Mouse (Mus musculus): ENCODE measurements around the gene Tnfsf11. TPM values are rescaled to one million over a fixed set of nuclear protein-coding genes. Genes with fewer than 3 reads are reported as not detected.

The Tnfsf11 gene
- polyA plus RNA-seq (2016; fragmentation: Nextera tagmentation; extraction: Ambion mirVana) = not detected in 2 replicates

DNA sequence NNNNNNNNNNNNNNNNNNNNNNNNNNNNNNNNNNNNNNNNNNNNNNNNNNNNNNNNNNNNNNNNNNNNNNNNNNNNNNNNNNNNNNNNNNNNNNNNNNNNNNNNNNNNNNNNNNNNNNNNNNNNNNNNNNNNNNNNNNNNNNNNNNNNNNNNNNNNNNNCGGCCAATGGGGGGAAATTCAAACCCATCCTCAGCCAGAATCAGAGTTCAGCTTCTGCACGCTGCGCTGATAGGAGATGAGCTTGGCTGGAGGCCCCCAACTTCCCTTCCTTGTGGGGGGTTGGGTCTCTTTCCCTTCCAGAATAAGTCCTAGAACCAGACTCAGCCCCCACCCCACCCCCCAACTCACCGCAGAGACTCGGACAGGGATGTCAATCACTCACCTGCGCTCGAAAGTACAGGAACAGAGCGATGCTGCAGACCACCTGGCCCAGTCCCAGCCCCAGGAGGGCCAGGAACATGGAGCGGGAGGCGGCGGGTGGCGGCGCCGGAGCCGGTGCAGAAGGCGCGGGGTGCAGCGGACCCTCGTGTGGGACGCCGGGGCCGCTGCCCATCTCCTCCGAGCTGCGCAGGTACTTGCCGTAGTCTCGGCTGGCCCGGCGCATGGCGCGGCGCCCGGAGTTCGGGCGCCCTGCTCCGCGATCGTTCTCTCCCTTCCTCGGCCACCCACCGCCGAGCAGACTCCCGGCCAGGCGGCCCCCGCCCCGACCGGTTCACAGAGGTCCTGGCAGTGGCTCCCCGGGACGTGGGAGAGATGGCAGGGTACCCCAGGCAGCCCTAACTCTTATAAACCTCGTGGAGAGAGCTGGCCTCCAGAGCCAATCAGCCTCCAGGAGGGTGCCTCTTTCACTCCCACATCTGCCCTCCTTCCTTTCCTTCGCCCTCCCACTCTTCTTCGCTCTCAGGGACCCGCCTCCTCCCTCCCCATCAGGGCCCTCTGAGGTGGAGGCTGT lies at the start of gene Tnfsf11:
TSS of gene Tnfsf11 (minus strand) at position 758 of the 952 bp plus-strand sequence.
- Histone ChIP-seq H3K9me3 (no peaks in the 10 kb centered on the region), H3K27ac (no peak within 1 kb of the TSS), H3K4me2 (replicated peaks) (peak within 1 kb of the TSS; percentile 93), H3K27me3 (replicated peaks) (peaks cover 32% of the 10 kb centered on the region), H3K36me3 (no peaks in the 10 kb centered on the region), H3K4me1 (peaks cover 6% of the 10 kb centered on the region), H3K4me3 (peak within 1 kb of the TSS; percentile 44), H3K9ac (peak within 1 kb of the TSS; percentile 51)
- WGBS = 1% methylated on average over 50 of the region's 51 CpGs
- ATAC-seq (ENCODE audit: low FRiP score, low read depth) = peak; percentile 61

DNA sequence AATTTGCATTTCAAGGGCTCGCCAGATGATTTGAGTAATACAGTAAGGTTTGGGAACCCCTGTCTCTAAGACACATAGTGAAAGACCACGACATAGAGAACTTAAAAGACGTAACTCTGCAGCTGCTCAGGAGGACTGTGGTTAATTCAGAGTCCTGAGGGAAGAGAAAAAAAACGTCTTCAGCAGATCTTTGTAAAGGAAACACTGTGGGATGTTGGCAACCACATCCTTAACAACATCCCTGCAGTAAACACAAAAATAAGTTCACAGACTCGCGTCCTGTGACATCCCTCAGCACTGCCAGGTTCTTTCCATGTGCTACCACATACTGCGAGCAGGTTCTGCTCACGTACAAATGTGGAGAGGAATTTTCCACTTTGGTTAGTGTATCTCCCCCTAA lies 48.9 kb upstream of the Tnfsf11 start:
- 68% methylated on average over 8 of the region's 8 CpGs for WGBS
- no peak overlapping the region for H3K27ac ChIP-seq
- no peaks in the 10 kb centered on the region for H3K27me3 ChIP-seq (replicated peaks)
- no peak overlapping the region for H3K4me3 ChIP-seq
- no peaks in the 10 kb centered on the region for H3K9me3 ChIP-seq
- ATAC-seq (ENCODE audit: low FRiP score, low read depth) = no peak
- H3K36me3 ChIP-seq = no peaks in the 10 kb centered on the region
- no peak overlapping the region for H3K4me2 ChIP-seq (replicated peaks)
- no peaks in the 10 kb centered on the region for H3K4me1 ChIP-seq
- H3K9ac ChIP-seq = no peak overlapping the region

DNA sequence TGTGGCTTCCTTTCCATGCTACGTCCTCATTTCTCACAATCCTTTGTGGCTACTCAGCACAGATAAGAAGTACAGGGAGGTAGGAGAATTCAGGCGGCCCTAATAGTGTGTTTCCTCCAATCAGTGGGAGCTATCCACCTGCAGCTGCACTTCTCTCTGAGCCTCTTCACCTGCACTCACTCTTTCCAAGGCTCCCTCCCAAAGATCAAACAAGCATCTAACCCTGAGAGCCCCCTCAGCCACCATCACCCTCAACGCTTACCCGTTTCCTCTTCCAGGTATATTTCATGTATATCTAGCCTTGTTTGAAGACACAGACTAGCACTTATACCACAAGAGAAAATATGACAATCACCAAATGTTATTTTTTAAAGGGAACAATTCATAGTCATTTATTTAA lies 47.5 kb upstream of the Tnfsf11 start:
- Histone ChIP-seq H3K36me3 (no peaks in the 10 kb centered on the region), H3K9ac (no peak overlapping the region), H3K4me2 (replicated peaks) (no peak overlapping the region), H3K9me3 (no peaks in the 10 kb centered on the region), H3K27ac (no peak overlapping the region), H3K27me3 (replicated peaks) (no peaks in the 10 kb centered on the region), H3K4me3 (no peak overlapping the region), H3K4me1 (no peaks in the 10 kb centered on the region)
- 85% methylated on average over 4 of the region's 4 CpGs for WGBS
- no peak for ATAC-seq (ENCODE audit: low FRiP score, low read depth)

- Histone ChIP-seq H3K27ac (no peak overlapping the region), H3K9me3 (no peaks in the 10 kb centered on the region), H3K4me3 (no peak overlapping the region), H3K27me3 (replicated peaks) (no peaks in the 10 kb centered on the region), H3K4me1 (no peaks in the 10 kb centered on the region), H3K9ac (no peak overlapping the region), H3K36me3 (no peaks in the 10 kb centered on the region), H3K4me2 (replicated peaks) (no peak overlapping the region)
- 79% methylated on average over 4 of the region's 4 CpGs for WGBS
- ATAC-seq (ENCODE audit: low FRiP score, low read depth) = no peak
Observed at GRCm38 (mm10) chr14:78352865-78353264, 45.0 kb upstream of the Tnfsf11 start.

GRCm38 (mm10) chr14:78351544-78351943 lies 43.7 kb upstream of the Tnfsf11 start:
- WGBS = 94% methylated on average over 7 of the region's 7 CpGs
- Histone ChIP-seq H3K27ac (no peak overlapping the region), H3K9ac (no peak overlapping the region), H3K4me3 (no peak overlapping the region), H3K4me2 (replicated peaks) (no peak overlapping the region), H3K9me3 (no peaks in the 10 kb centered on the region), H3K27me3 (replicated peaks) (no peaks in the 10 kb centered on the region), H3K36me3 (no peaks in the 10 kb centered on the region), H3K4me1 (no peaks in the 10 kb centered on the region)
- ATAC-seq (ENCODE audit: low FRiP score, low read depth) = no peak

DNA sequence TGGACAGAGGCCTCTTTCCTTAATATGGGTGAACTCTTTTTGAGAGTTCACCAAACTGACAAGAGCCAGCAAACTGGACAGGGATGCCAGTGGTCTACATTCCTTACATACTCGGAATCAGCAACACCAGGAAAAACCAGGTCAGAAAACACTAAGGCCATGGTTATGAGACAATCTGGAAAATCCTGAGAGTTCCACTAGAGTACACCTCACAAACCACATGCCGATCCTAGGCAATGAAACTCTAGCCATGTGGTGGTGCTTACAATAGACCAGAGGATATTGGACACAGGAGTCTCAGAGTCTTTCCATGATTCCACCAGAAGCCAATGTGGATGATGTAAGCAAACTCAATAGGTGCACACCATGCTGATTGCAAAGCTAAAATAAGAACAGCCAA lies 39.9 kb upstream of the Tnfsf11 start:
- no peak overlapping the region for H3K4me2 ChIP-seq (replicated peaks)
- no peak for ATAC-seq (ENCODE audit: low FRiP score, low read depth)
- H3K9ac ChIP-seq = no peak overlapping the region
- no peak overlapping the region for H3K4me3 ChIP-seq
- WGBS = 88% methylated on average over 2 of the region's 2 CpGs
- no peaks in the 10 kb centered on the region for H3K36me3 ChIP-seq
- no peaks in the 10 kb centered on the region for H3K27me3 ChIP-seq (replicated peaks)
- H3K9me3 ChIP-seq = no peaks in the 10 kb centered on the region
- H3K4me1 ChIP-seq = no peaks in the 10 kb centered on the region
- H3K27ac ChIP-seq = no peak overlapping the region

DNA sequence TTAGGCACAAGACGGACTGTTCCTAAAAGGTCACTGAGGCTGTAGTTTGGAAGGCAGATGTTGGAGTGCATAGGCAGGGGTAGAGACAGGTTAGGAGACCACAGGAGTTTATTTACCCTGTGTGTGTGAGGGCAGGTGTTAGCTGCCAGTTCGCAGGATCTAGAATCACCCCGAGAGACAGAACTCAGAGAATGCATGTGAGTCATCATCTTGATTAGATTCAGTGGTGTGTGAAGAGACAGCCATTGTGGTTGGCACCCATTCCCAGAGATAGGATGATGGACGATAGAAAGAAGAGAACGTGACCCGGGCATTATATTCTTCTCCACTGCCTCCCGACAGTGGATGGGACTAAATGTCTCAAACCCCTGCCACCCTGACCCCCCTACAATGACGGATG lies 35.2 kb upstream of the Tnfsf11 start:
- no peak overlapping the region for H3K4me3 ChIP-seq
- no peaks in the 10 kb centered on the region for H3K4me1 ChIP-seq
- 40% methylated on average over 8 of the region's 8 CpGs for WGBS
- no peak overlapping the region for H3K4me2 ChIP-seq (replicated peaks)
- no peak overlapping the region for H3K9ac ChIP-seq
- H3K27ac ChIP-seq = no peak overlapping the region
- no peaks in the 10 kb centered on the region for H3K36me3 ChIP-seq
- H3K27me3 ChIP-seq (replicated peaks) = no peaks in the 10 kb centered on the region
- H3K9me3 ChIP-seq = no peaks in the 10 kb centered on the region
- ATAC-seq (ENCODE audit: low FRiP score, low read depth) = no peak

GRCm38 (mm10) chr14:78342146-78342545 lies 34.3 kb upstream of the Tnfsf11 start:
- H3K27ac ChIP-seq = no peak overlapping the region
- H3K27me3 ChIP-seq (replicated peaks) = no peaks in the 10 kb centered on the region
- ATAC-seq (ENCODE audit: low FRiP score, low read depth) = no peak
- no peak overlapping the region for H3K9ac ChIP-seq
- no peaks in the 10 kb centered on the region for H3K36me3 ChIP-seq
- H3K4me3 ChIP-seq = no peak overlapping the region
- no peaks in the 10 kb centered on the region for H3K9me3 ChIP-seq
- 85% methylated on average over 4 of the region's 4 CpGs for WGBS
- H3K4me2 ChIP-seq (replicated peaks) = no peak overlapping the region
- H3K4me1 ChIP-seq = no peaks in the 10 kb centered on the region

DNA sequence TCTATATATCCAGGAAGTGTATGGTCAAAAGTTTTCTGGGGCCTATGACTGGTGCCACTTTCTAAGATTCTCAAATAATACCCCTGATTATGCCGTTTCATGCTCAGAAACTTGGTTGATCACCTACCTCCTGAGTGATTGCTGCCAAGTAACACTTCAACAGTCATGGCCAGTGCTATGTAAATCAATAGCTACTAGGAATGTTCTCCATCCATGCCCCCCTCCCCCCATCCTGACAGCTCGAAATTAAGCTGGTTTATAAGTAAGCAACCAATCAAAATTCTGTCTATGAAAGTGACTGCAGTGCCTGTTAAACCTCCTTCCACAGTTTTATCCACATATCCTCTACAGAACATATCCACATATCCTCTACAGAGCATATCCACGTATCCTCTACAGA lies 25.5 kb upstream of the Tnfsf11 start:
- Histone ChIP-seq H3K36me3 (no peaks in the 10 kb centered on the region), H3K4me3 (no peak overlapping the region), H3K27me3 (replicated peaks) (no peaks in the 10 kb centered on the region), H3K9ac (no peak overlapping the region), H3K9me3 (no peaks in the 10 kb centered on the region), H3K4me1 (no peaks in the 10 kb centered on the region), H3K27ac (no peak overlapping the region), H3K4me2 (replicated peaks) (no peak overlapping the region)
- no peak for ATAC-seq (ENCODE audit: low FRiP score, low read depth)
- 80% methylated on average over 3 of the region's 3 CpGs for WGBS

- no peak for ATAC-seq (ENCODE audit: low FRiP score, low read depth)
- whole genome bisulfite sequencing = 57% methylated on average over 7 of the region's 7 CpGs
Observed at GRCm38 (mm10) chr14:78331368-78331767, 23.5 kb upstream of the Tnfsf11 start.

DNA sequence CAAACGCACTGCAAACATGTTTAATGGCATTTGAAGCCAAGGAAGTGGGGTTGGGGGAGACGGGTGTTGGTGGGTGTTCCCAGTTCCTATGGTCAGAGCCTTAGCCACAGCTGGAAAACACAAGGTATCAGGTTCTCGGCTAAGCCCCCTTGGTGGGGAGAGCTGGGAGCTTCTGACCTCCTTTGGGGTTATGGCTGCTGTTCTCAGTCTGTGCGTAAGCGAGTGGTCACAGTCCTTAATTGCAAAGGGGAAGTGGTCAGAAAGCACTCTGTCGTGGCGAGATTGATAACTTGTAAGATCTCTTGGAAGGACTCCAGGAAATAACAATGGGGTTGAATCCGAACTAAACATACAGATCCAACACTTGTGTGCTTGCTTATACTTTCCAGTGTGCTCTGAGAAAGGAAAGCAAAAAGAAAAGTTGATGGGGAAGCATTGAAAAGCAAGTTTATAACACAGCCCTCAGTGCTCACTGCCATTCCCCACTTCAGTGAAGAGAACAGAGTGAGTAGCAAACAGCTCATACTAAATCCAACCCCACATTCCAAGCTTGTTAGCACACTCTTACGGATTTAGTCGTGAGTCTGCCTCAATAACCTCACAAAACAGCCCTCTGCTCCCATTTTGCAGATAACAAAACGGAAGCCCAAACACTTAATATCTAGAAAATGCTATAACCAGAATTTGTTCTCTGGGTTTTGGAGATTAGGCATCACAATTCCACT lies 22.9 kb upstream of the Tnfsf11 start:
- H3K9ac ChIP-seq = no peak overlapping the region
- no peaks in the 10 kb centered on the region for H3K9me3 ChIP-seq
- no peak for ATAC-seq (ENCODE audit: low FRiP score, low read depth)
- H3K4me3 ChIP-seq = no peak overlapping the region
- no peaks in the 10 kb centered on the region for H3K36me3 ChIP-seq
- H3K4me1 ChIP-seq = no peaks in the 10 kb centered on the region
- WGBS = 42% methylated on average over 11 of the region's 11 CpGs
- H3K27me3 ChIP-seq (replicated peaks) = no peaks in the 10 kb centered on the region
- no peak overlapping the region for H3K4me2 ChIP-seq (replicated peaks)
- no peak overlapping the region for H3K27ac ChIP-seq

More at GRCm38 (mm10) chr14:78331368-78331767, 23.5 kb upstream of the Tnfsf11 start:
- no peaks in the 10 kb centered on the region for H3K36me3 ChIP-seq
- no peaks in the 10 kb centered on the region for H3K27me3 ChIP-seq (replicated peaks)
- no peak overlapping the region for H3K9ac ChIP-seq
- H3K9me3 ChIP-seq = no peaks in the 10 kb centered on the region
- H3K4me2 ChIP-seq (replicated peaks) = no peak overlapping the region
- H3K4me1 ChIP-seq = no peaks in the 10 kb centered on the region
- no peak overlapping the region for H3K27ac ChIP-seq
- no peak overlapping the region for H3K4me3 ChIP-seq

DNA sequence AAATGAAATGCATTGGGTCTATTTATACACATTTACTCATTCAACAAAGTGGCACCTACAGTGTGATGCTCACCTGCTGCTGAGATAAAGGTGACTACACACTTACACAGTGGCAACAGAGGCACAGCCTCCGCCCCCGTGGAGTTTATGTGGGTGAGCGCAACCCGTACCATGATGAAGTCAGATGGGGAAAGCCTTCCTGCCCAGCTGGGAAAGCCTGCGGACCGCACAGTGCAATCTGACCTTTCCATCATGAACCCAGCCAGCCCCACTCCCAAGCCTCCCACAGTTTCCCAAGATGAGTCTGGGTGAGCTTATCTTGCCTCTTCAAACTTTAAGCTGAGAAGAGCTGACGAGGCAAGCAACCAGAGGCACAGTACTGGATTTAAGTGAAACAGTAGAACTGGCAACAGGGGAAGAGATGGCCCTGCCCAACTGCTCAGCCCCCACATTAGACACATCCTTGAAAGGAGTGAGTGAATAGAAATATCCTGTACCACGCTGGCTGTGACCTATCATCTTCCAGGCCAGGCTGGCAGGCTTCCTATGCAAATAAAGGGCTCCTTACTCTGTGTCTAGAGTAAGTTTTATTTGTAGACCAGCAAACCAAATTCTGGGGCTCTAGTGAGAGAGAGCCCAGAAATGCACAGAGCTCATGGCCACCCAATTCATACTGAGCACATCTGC lies 22.1 kb upstream of the Tnfsf11 start:
- no peak for ATAC-seq (ENCODE audit: low FRiP score, low read depth)
- 79% methylated on average over 8 of the region's 8 CpGs for WGBS

More for the DNA sequence above, 22.1 kb upstream of the Tnfsf11 start:
- Histone ChIP-seq H3K4me3 (no peak overlapping the region), H3K4me1 (no peaks in the 10 kb centered on the region), H3K9ac (no peak overlapping the region), H3K36me3 (no peaks in the 10 kb centered on the region), H3K4me2 (replicated peaks) (no peak overlapping the region), H3K27me3 (replicated peaks) (no peaks in the 10 kb centered on the region), H3K27ac (no peak overlapping the region), H3K9me3 (no peaks in the 10 kb centered on the region)

All from neural tube, embryonic 12.5 days (tissue).